Mouse (Mus musculus) kidney, embryonic 14.5 days (tissue): ENCODE data around the gene Nkiras1. TPM values are rescaled to one million over a fixed set of nuclear protein-coding genes. Genes with fewer than 3 reads are reported as not detected.

Experiments
- ATAC-seq: fragments of 200-750 bp; cut with Nextera tagmentation; 2 replicates; pipeline ENCODE4 v1.8.0; 2017; ENCODE audit warnings: moderate number of reproducible peaks, mild to moderate bottlenecking, moderate TSS enrichment, moderate library complexity; ENCODE audit not compliant: low FRiP score, low TSS enrichment
- H3K27ac ChIP-seq: fragments of 300-500 bp; sonication (generic); 2 replicates; pipeline ENCODE4 v1.5.1; 2014; ENCODE audit warnings: low read depth, mild to moderate bottlenecking, low read length, moderate library complexity, mixed read lengths
- H3K27me3 ChIP-seq: fragments of 300-500 bp; sonication (generic); 2 replicates; pipeline ENCODE4 v1.6.1; 2014; ENCODE audit warnings: mild to moderate bottlenecking, low read length; ENCODE audit not compliant: control insufficient read depth, insufficient read depth
- H3K36me3 ChIP-seq: fragments of 300-500 bp; sonication (generic); 2 replicates; pipeline ENCODE4 v1.6.1; 2014; ENCODE audit warnings: low read length, mixed read lengths; ENCODE audit not compliant: control insufficient read depth, insufficient read depth
- H3K4me1 ChIP-seq: fragments of 300-500 bp; sonication (generic); 2 replicates; pipeline ENCODE4 v1.6.1; 2014; ENCODE audit warnings: low read length, mixed read lengths; ENCODE audit not compliant: control insufficient read depth, insufficient read depth
- H3K4me2 ChIP-seq: fragments of 300-500 bp; sonication (generic); replicated peaks from 2 replicates; pipeline ENCODE4 v1.6.1; 2014; ENCODE audit warnings: low read depth, mild to moderate bottlenecking, low read length
- H3K4me3 ChIP-seq: fragments of 300-500 bp; sonication (generic); 2 replicates; pipeline ENCODE4 v1.5.1; 2014; ENCODE audit warnings: mild to moderate bottlenecking, low read length
- H3K9ac ChIP-seq: fragments of 300-500 bp; sonication (generic); 2 replicates; pipeline ENCODE4 v1.6.1; 2014; ENCODE audit warnings: low read depth, mild to moderate bottlenecking, low read length, moderate library complexity
- H3K9me3 ChIP-seq: fragments of 300-500 bp; sonication (generic); 2 replicates; pipeline ENCODE4 v1.6.1; 2016; ENCODE audit warnings: low read length; ENCODE audit not compliant: control insufficient read depth
- WGBS: fragments of 180-500 bp; shearing (Covaris S2); extraction: QIAGEN DNeasy Blood & Tissue Kit; methylation state at CpG from one replicate; pipeline ENCODE4 v1.1.7; 2014; 5-methylcytosine and 5-hydroxymethylcytosine counted together
- polyA plus RNA-seq: library from polyadenylated mRNA; unstranded; fragments of >200 nt; fragmentation: Nextera tagmentation; extraction: Ambion mirVana; gene quantifications from 2 replicates; pipeline ENCODE4 v1.2.1, GENCODE M21; 2014

Nkiras1 gene
- polyA plus RNA-seq, 1 experiment from 2014 or later, result 12.8 TPM

DNA sequence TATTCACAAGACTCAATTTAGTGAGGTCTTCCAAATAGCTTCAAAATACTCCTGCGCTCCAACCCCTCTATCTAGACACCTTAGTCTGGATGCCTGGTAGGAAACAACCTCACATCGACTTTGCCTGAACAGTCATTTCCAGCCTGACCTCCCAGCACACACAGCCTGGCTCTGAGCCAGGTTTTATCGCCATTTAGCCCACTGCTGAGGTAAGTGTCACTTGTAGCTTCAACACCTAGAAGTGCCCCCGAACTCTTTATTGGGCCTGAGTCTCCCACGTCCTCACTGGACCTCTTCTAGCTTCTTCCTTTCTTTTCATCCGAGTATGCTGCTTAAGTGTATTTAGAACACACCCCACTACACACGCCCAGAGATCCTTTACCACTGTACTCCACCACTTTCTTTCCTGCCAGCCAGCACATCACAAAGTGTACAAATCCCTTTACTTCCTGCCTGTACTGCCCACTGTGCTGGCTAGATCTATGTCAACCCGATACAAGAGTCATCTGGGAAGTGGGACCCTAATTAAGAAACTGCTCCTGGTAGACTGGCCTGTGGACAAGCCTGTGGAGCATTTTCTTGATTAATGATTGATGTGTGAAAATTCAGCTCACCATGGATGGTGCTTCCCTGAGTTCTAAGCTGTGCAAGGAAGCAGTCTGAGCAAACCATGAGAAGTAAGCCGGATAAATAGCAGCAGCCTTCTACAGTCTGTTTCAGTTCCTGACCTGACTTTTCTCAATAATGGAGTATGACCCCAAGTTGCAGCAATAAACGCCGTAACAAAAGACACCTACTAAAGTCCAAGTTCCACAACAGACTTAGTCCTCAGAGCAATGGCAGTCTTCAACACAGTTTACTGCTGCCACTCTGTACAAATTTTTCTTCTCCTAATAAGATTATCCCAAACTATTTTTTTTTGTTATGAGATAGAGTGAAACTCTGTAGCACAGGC is 46.8 kb downstream of the Nkiras1 start:
- no peak overlapping the region for H3K4me2 ChIP-seq
- WGBS, result 72% methylated on average over 11 of the region's 11 CpGs
- peaks cover 4% of the 10 kb centered on the region; the same call in 1 of the 2 replicates for H3K4me1 ChIP-seq
- H3K27me3 ChIP-seq, result no peaks in the 10 kb centered on the region
- H3K9ac ChIP-seq, result no peak overlapping the region
- no peaks in the 10 kb centered on the region; the same call in 1 of the 2 replicates for H3K36me3 ChIP-seq
- no peak for ATAC-seq
- no peak overlapping the region for H3K27ac ChIP-seq
- no peak overlapping the region for H3K4me3 ChIP-seq
- H3K9me3 ChIP-seq, result no peaks in the 10 kb centered on the region

DNA sequence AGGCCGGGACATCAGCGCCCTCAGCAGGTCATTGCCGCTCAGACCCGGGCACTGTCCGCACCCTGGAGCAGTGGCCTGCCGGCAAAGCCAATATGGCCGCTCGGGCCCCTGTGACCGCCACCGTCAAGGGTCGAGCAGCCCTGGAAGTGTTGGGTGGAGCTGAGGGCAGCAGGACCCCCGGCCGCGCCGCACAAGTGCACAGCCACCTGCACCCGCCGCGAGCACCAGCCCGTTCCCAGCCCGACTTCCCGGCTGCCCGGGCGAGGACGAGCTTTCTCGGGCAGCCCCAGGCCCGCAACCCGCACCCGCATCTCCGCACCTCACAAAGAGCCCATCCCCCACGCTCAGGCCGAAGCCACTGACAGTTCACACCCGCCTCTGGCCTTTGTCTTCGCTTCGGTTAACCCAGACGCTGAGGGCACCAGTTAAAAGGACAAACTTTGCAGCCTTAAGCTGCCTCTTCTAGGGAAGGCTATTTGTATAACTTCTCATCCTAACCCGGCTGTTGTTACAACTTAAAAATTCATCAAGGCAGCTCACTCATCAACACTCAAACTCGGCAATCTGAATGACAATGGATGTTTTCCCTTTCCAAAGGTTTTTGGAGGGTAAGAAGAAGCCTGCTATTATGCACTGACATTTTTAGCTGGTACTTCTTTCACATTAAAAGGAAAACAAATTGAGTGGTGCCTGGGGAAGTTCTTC is 56.2 kb downstream of the Nkiras1 start:
- Histone ChIP-seq H3K4me2 (peak overlapping the region; percentile 79), H3K9me3 (no peaks in the 10 kb centered on the region), H3K4me3 (peak overlapping the region; percentile 48), H3K27me3 (no peaks in the 10 kb centered on the region), H3K27ac (no peak overlapping the region), H3K9ac (peak overlapping the region; percentile 56), H3K36me3 (peaks cover 4% of the 10 kb centered on the region; the same call in 1 of the 2 replicates), H3K4me1 (peaks cover 12% of the 10 kb centered on the region; the same call in 1 of the 2 replicates)
- WGBS, result 2% methylated on average over 37 of the region's 37 CpGs
- ATAC-seq, result peak; percentile 77

DNA sequence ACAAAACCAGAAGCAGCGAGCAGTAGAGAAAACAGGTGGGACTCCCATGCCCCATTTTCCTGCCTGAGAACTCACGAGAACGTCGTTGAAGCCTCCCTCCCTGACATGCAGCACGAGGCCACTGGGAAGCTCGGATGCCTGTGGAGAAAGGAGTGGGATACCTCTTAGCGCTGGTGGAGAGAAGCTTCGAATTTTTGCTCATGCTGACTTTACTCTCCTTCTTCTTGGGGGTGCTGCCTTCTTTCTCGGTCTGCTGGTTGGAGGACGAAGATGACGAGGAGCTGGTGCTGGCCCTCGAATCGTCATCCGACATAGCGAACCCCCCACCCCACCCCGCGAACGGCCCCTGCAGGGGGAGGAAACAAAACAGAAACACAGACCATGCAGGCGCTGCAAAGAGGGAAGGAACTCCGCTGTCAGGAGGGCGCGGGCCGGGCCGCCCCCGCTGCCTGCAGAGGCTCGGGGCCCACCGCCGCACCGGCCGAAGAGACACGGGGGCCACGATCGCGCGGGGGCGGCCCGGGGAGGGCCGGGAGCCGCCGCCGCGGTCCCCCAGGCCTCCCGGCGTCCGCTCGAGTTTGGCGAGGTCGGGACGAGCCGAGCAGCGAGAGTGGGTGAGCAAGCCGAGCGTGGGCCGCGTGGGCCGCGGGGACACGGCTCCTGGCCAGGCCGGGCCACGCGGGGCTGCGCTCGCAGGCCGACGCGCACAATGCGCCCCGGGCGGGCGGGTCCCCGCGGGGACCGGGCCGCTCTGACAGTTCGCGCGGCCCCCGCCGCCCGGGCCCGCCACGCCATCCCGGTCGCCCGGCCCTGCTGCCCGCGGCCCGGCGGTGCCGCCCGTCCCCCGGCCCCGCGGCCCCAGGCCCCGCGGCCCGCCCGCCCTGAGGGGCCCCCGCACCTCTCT is 60.1 kb downstream of the Nkiras1 start:
- Histone ChIP-seq H3K9me3 (no peaks in the 10 kb centered on the region), H3K4me3 (peak overlapping the region; percentile 94), H3K4me1 (peaks cover 12% of the 10 kb centered on the region; the same call in 1 of the 2 replicates), H3K27ac (peak overlapping the region; percentile 67; the same call in 1 of the 2 replicates), H3K36me3 (no peaks in the 10 kb centered on the region; the same call in 1 of the 2 replicates), H3K9ac (peak overlapping the region; percentile 98), H3K4me2 (peak overlapping the region; percentile 76), H3K27me3 (no peaks in the 10 kb centered on the region)
- 1% methylated on average over 64 of the region's 99 CpGs for WGBS
- peak; percentile 71 for ATAC-seq

- peak within 1 kb of the TSS; percentile 76 for H3K4me2 ChIP-seq
- peak within 1 kb of the TSS; percentile 94 for H3K4me3 ChIP-seq
- no peaks in the 10 kb centered on the region for H3K27me3 ChIP-seq
- peak; percentile 89 for ATAC-seq
- peak within 1 kb of the TSS; percentile 98 for H3K9ac ChIP-seq
- H3K4me1 ChIP-seq, result peaks cover 12% of the 10 kb centered on the region; the same call in 1 of the 2 replicates
- peak within 1 kb of the TSS; percentile 67; the same call in 1 of the 2 replicates for H3K27ac ChIP-seq
- H3K9me3 ChIP-seq, result no peaks in the 10 kb centered on the region
- 0% methylated on average over 30 of the region's 39 CpGs for WGBS
- H3K36me3 ChIP-seq, result no peaks in the 10 kb centered on the region; the same call in 1 of the 2 replicates
These were observed 60.8 kb downstream of the Nkiras1 start, which contains the start of gene Ube2e1 for GRCm38 (mm10) chr14:18331693-18332131. Ube2e1 (minus strand) TSS chr14:18331859.

Other genes starting within 250 kb of the Nkiras1 start
- gene Nr1d2, start 32.0 kb upstream of the Nkiras1 start, polyA plus RNA-seq, result 5.7 and 11.8 TPM in 2 replicates
- gene Rpl15, start 255 bp downstream of the Nkiras1 start, polyA plus RNA-seq, result 551 and 698 TPM in 2 replicates
- gene Ube2e1, start 60.7 kb downstream of the Nkiras1 start, polyA plus RNA-seq, result 48.9 and 120 TPM in 2 replicates